Mouse (Mus musculus) lung, adult 2 months (tissue): ENCODE data around the gene Zbbx.

Experiments used
- CTCF ChIP-seq: fragments of 200-500 bp; IDR thresholded peaks from 2 replicates; pipeline ENCODE4 v1.5.1; 2011; ENCODE audit warnings: mild to moderate bottlenecking, low read length, control low read depth; ENCODE audit not compliant: insufficient read depth
- POLR2A ChIP-seq: fragments of 200-500 bp; IDR thresholded peaks from 2 replicates; pipeline ENCODE4 v1.6.1; 2011; ENCODE audit warnings: low read depth, mild to moderate bottlenecking, control low read depth, low read length, borderline replicate concordance; ENCODE audit errors: extremely low read depth

DNA sequence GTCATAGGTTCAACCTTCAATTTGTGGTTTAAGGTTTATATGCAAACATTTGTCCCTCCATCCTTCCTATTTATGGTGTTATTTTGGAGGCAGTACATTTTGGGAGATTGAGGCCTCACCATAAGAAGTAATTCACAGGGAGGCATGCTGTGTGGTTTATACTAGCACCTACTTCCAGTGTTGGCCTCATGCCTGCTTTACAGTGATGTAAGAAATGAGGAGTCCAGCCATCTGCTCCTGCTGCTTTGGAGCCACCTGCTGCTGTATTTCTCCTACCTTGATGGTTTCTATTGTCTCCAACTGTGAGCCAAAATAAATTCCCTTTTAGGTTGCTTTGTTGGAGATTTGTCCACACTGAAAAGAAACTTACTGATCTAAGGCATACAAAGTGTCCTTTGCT lies 60.0 kb downstream of the Zbbx start:
- no peak for TF ChIP-seq POLR2A
- TF ChIP-seq CTCF, result no peak
